Mouse (Mus musculus): ENCODE measurements at regions not wholly inside any gene's neighbourhood (a gene's known extent, or its start where the extent isn't known, plus 50 kb on each side); places are given as distances from the start of the nearest gene placed in this dataset.
A peak's percentile ranks its signal among the peaks of the same experiment; 100 is the strongest.

DNA sequence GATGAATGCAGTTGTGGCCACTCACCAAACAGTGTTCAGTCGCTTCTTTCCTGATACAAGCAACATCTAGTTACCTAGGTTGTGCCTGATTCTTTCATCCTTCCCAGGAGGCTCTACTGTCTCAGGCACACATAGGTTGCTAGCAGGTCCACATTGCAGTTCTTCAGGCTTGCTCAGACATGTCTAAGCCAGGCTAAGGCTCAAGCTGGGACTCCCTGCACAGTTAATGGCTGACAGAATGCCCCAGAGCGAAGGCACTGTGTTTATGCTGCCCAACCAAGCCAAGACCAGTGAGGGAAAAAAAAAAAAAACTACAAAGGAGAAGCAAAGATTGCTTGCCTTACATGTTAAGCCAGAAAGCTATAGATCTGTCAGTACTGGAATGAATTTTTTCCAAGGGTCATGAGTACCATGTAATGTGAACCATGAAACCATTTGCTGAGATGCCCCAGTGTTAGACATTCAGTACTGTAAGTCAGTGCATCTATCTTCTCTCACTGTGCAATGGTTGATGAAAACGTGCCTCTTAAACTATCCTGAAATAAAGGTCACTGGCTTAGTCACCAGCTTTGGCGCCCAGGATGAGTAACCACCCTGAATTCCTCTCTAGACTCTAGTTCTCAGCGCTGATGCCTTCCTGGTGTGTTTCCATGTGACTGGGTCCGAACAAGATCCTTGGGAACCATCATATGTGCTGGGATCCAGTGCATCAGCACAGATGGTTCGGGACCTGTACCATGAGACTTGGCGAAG is 152.8 kb upstream of the Zfp703 start:
- DNase-seq, result no peak

DNA sequence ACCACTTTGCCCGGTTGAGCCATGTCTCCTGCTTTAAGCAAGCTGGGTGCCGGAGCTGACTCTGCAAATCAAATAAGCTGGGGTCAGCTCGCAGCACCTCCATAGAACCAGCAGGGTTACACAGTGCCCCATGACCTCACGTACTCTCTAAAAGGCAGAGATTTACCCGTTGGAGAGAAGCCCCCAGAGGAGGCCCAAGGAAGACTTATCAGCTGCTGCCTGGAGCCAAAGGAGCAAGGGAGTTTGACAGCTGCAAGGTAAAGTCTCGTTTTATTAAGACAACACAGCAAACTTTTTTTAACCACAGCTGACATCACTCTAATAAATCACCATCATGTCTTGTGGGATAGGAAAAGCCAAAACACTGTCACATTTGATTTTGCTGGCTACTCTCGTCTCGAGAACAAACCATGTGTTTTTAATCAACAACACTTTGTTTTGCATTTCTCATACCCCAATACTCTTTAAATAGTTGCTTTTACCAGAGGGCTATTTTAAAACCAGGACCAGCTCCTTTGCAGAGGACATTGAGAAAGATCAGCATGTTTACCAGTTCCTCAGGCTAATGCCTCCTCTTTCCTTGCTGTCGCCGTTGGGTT is 148.7 kb upstream of the Zfp703 start:
- DNase-seq, result no peak

- DNase-seq, result no peak
Measured at GRCm38 (mm10) chr8:26829313-26829712, 147.8 kb upstream of the Zfp703 start.

GRCm38 (mm10) chr8:26831148-26831547 is 146.0 kb upstream of the Zfp703 start:
- DNase-seq, result no peak

GRCm38 (mm10) chr8:26831790-26832189 is 145.3 kb upstream of the Zfp703 start:
- no peak for DNase-seq

DNA sequence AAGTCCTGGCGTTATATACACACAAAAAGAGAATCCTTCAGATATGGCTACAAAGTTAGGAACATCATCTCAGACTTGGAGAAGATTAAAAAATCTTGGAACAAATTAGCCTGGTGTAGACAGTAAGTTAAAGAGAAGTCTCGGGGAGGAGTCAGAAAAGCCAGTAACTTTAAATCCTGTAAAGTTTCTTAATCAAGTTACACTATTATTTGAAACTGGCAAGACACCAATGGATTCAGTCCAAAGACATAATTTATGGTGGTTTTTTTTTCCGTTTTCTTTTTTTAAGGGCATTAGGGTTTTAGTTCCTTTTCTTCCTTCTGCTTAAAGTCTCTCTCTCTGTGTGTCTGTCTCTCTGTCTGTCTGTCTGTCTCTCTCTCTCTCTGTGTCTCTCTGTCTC is 144.6 kb upstream of the Zfp703 start:
- no peak for DNase-seq

DNA sequence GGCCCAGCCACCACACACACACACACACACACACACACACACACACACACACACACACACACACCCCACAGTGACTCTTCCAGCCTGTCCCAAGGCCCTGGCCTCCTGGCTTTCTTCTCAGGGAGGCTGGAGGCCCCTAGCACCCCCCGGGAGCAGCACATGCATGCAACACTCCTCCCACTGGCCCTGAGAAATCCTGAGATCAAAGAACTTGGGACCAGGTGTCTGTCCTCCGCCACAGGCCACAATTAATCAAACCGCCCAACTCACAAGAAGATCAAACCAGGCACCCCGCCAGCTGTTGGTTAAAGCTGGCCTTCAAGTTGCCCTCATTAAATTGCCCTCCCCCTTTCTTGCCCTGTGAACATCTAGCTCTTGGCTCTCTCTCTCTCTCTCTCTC is 143.8 kb upstream of the Zfp703 start:
- DNase-seq, result no peak

DNA sequence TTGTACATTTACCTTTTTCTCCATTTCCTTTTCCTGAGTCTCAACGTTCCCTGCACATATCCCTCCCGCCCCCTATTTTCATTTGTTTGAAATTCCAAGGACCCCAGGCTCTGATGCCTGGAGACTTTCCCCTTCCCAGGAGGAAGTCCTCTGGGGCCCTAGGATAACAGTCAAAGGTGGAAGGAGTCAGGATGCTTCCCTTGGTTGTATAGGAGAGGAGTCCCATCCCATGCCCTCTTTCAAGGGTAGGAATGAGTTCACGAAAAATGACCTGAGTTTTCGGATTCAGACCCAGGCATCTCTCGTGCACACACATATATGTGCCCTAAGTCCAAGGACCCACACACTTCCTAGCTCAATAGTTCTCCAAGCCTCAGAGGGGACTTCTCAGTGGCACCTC is 143.3 kb upstream of the Zfp703 start:
- DNase-seq, result no peak

GRCm38 (mm10) chr8:26834604-26835003 is 142.5 kb upstream of the Zfp703 start:
- no peak for DNase-seq

DNA sequence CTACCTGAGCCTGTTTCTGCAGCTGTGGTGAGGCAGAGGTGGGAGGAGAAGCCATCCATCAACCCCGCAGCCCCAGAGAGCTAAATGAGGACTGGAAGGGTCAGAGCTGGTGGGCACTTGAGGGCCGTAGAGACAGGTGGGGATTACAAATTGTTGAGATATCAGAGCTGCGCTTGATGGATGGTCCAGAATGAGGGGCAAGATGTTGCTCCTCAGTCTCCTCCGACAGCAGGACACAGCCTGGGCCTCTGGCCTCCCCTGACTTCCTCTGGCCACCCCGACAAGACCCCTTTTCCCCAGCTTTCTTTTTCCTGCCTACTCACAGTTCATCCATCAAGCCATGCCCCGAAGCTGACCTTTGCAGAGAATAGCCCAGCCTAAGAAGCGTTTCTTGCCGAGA is 142.0 kb upstream of the Zfp703 start:
- DNase-seq, result no peak

GRCm38 (mm10) chr8:26835616-26836015 is 141.5 kb upstream of the Zfp703 start:
- no peak for DNase-seq

GRCm38 (mm10) chr8:26836552-26836951 is 140.6 kb upstream of the Zfp703 start:
- no peak for DNase-seq

DNA sequence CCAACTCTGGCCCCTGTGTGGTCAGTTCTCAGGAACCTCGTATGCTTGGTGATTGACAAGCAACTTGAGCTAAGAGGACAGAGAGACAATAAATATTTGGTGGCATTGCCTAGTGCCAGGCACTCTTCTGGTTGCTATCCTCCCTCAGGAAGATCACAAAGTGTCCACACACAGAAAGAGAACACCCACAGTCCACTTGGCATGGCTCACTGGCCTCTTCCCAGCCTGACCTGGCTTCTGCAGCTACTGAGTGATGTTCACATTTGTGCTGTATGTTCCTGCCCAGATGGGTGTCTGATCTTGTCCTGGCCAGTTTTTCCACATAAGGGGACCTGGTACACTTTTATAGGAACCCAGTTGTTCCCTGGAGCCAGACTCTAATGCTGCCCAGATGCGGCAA is 136.8 kb upstream of the Zfp703 start:
- DNase-seq, result no peak

DNA sequence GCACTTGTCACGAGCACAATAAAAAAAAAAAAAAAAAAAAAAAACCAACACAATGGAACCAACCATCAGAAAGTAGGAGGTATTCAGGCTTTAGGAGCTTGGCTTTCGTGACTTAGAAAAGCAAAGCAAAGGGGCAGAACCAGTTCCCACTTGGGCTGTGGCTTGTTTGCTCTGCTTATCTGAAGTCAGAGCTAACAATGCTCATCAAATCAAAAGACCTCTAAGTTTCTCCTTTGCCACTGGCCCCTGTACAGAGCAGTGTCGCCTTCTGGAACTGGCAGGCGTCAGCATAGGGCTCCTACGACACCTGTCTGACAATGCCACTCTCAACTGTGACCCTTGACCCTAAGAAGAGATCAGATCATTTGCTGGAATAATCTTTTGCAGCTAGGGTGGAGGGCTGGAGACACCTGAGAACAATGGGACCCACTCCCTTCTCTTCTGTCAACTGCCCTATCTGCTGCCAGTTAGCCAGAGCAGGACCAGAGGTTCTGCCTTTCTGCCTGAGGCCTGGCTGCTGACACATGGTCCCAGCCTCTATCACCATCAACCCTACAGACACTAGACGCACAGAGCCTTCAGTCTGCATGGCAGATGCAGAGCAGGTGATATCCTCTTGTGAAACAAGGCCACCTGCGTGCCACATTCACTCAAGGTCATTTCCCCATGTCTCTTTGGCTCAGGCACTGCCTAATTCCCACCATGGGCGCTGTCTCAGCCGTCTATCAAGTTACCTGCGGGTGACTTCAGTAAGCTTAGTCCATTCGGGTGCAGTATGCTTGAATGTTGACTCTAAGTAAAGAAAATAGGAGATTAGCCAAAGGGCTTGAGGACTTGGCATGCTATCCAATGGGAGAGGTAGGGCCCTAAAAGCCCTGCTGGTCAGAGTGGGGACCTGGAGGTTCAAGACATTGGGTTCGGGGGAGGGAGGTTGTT is 136.1 kb upstream of the Zfp703 start:
- no peak for DNase-seq

DNA sequence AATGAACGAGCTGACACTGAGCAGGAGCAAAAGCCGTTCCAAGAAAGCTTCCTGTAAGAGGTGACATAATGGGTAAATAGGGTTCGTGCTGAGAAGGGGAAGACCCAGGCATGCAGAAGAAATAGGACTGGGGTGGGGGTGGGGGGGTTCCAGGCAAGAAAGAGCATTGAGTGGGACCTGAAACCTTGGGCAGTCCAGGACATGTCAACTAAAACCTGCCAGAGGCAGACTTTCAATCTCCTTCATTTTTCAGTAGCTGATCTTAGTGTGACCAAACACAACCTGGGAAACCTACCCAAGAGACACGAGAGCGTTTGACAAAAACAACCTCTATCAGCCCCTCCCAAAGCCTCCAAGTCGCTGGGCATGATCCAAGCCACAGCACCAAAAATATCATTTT is 133.4 kb upstream of the Zfp703 start:
- no peak for DNase-seq

GRCm38 (mm10) chr8:26844132-26844808 is 132.9 kb upstream of the Zfp703 start:
- DNase-seq, result no peak

DNA sequence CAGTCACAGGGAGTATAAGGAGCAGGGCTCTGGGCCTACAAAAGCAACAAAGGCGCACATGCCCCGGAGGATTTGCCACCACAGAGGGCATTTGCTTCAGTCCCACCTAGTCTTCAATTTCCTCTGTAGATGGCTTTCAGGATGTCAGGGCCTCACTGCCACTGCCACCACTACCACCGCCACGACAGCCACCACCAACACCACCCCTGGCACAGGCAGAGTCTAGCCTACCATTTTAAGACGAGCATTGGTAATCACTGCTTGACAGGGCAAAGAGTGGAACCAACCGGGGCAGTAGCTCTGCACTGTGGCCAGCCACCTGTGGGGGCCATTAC is 132.3 kb upstream of the Zfp703 start:
- DNase-seq, result no peak

- DNase-seq, result no peak
Measured at GRCm38 (mm10) chr8:26845481-26846194, 131.5 kb upstream of the Zfp703 start.

DNA sequence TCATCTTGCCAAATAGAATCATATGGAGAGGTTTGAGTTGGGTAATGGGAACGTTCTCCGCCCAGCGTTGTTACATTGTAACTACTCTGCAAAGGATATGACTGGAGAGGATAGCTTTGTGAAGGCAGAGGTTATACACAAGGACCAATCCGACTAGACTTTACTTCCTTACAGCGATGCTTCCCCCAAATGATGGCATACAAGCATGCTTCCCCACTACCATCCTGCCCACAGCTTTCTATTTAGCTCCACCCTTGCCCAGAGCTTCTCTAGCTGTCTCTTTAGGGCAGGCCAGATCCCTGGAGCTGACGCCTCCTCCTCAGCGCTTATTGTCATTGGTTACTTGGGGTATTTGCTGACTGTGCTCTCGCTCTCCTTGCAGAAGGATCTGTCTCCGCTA is 130.1 kb upstream of the Zfp703 start:
- DNase-seq, result no peak

- no peak for DNase-seq
Measured at GRCm38 (mm10) chr8:26848098-26848772, 128.9 kb upstream of the Zfp703 start.

- DNase-seq, result peak; percentile 21
Measured at GRCm38 (mm10) chr8:26848955-26849684, 128.0 kb upstream of the Zfp703 start.

All from right cerebral cortex, adult 18-20 months (tissue).